Mouse (Mus musculus): ENCODE measurements around the gene Bax.
A peak's percentile ranks its signal among the peaks of the same experiment; 100 is the strongest.

DNA sequence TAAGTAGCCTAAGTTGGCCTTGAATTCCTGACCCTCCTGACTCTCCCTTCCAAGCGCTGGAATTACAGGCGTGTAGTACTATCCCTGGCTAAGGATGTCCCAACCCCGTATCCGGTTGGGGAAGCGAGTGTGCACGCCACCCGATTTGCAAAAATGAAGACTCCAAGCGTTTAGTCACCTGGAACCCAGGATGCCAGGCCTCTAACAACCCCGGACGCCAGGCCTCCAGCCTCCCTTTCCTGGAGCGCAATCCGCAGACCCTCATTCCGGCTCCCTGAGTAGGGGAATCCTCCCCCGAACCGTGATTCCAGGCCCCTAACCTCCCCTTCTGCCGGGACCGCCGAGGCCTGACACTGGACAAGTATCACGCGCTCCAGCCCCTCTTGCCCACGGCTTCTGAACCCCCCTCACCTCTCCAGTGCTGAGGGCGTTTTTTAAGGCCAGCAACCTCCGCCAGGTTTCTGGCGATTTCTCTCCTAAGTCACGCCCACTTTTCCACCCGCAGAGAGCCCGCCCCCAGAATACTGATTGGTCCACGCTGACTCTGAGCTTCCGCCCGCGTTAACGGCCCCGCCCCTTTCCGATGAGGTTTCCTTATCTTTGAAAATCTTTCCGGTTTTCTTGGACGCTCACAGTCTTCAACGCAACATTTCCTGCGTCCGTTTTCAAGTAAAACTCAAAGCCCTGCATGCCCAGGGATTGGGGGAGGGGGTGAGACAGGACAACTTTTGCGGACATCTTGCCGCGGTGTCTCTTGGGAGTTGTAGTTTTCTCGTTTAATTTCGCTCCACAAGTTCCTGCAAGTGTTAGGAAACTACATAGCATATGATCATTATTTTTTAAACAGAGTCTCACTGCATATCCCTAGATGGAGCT, 43.5 kb upstream of the Bax start, which contains the start of gene Nucb1:
- no peak for TF ChIP-seq E2F4 (IDR thresholded peaks at IDR 0.05; ENCODE audit: insufficient read depth)
- peak; percentile 52 for TF ChIP-seq POLR2A (IDR thresholded peaks at IDR 0.05; ENCODE audit: insufficient read length, low read depth)
- peak; percentile 57 for TF ChIP-seq POLR2AphosphoS2 (IDR thresholded peaks at IDR 0.05; ENCODE audit: insufficient read length, low read depth)
- no peak for TF ChIP-seq MAX (IDR thresholded peaks at IDR 0.05; ENCODE audit: low read depth)
- no peak for TF ChIP-seq TCF12 (IDR thresholded peaks at IDR 0.05; ENCODE audit: insufficient read depth, poor library complexity, severe bottlenecking)
- no peak for TF ChIP-seq USF1 (IDR thresholded peaks at IDR 0.05; ENCODE audit: low read depth)
- no peak for TF ChIP-seq MYOG (IDR thresholded peaks at IDR 0.05; ENCODE audit: control insufficient read depth in 1 of 3, insufficient read depth in 1 of 3, insufficient read length in 2 of 3, low read depth in 2 of 3)
- TF ChIP-seq TCF3 (IDR thresholded peaks at IDR 0.05; ENCODE audit: insufficient read length, low read depth), result no peak
- TF ChIP-seq CEBPB (IDR thresholded peaks at IDR 0.05; ENCODE audit: insufficient read depth, poor library complexity, severe bottlenecking), result no peak
- TF ChIP-seq MYOD1 (IDR thresholded peaks at IDR 0.05; ENCODE audit: control insufficient read depth in 1 of 3, insufficient read length in 2 of 3, low read depth in 2 of 3), result no peak
